8 mouse cellular contexts compared by ENCODE assay signal in genomic region chr2:30718741-30719381, GRCm38 (mm10).
A peak's percentile ranks its signal among the peaks of the same experiment; 100 is the strongest.
DNase-seq lines count a peak whose midpoint lies in the region; ATAC-seq and TF ChIP-seq lines count a peak whose summit lies in the region.

No protein-coding gene starts in this region.

- ATAC-seq in heart, embryonic 13.5 days (ENCODE audit: extremely low read depth, insufficient number of reproducible peaks, low FRiP score, low TSS enrichment), result no peak
- ATAC-seq in kidney, embryonic 16.5 days (ENCODE audit: low FRiP score, low TSS enrichment), result peak; percentile 73
- ATAC-seq in liver, embryonic 11.5 days (replicated peaks; ENCODE audit: low FRiP score), result peak; percentile 47

- peaks cover 43% of the 10 kb centered on the region for H3K4me1 ChIP-seq in bone marrow macrophage, adult 2 months (ENCODE audit: control insufficient read depth, insufficient read depth, low read length)
- peaks cover 47% of the 10 kb centered on the region for H3K4me1 ChIP-seq in embryonic fibroblast, embryonic 13.5 days (ENCODE audit: control insufficient read depth, insufficient read depth, low read length)
- H3K4me1 ChIP-seq in heart, embryonic 13.5 days, result peaks cover 77% of the 10 kb centered on the region
- peaks cover 84% of the 10 kb centered on the region for H3K4me1 ChIP-seq in kidney, embryonic 16.5 days (ENCODE audit: insufficient read depth, low read length)
- peaks cover 60% of the 10 kb centered on the region for H3K4me1 ChIP-seq in liver, embryonic 11.5 days (replicated peaks; ENCODE audit: control insufficient read depth, insufficient read depth, low read length)

- peak; percentile 74 for DNase-seq in CD4-positive helper T cell, adult 2 months (ENCODE audit: low read depth, low spot score)
- peak; percentile 79 for DNase-seq in liver, embryonic 11.5 days (ENCODE audit: low spot score)
- DNase-seq in naive thymus-derived CD4-positive, alpha-beta T cell, adult 2 months (ENCODE audit: low read depth), result peak; percentile 68
- peak; percentile 53 for DNase-seq in thymus, postnatal 0 days (ENCODE audit: low spot score)

- H3K9me3 ChIP-seq in heart, embryonic 13.5 days, result no peaks in the 10 kb centered on the region
- no peaks in the 10 kb centered on the region for H3K9me3 ChIP-seq in kidney, embryonic 16.5 days (ENCODE audit: low read length)
- H3K9me3 ChIP-seq in liver, embryonic 11.5 days (ENCODE audit: control insufficient read depth, low read length), result no peaks in the 10 kb centered on the region

- H3K27ac ChIP-seq in bone marrow macrophage, adult 2 months (ENCODE audit: insufficient read depth, low read depth, low read length), result peak overlapping the region; percentile 83
- H3K27ac ChIP-seq in embryonic fibroblast, embryonic 13.5 days (ENCODE audit: insufficient read depth, low read length), result peak overlapping the region; percentile 99
- peak overlapping the region; percentile 100 for H3K27ac ChIP-seq in heart, embryonic 13.5 days (replicated peaks)
- peak overlapping the region; percentile 100 for H3K27ac ChIP-seq in kidney, embryonic 16.5 days (ENCODE audit: low read length)
- H3K27ac ChIP-seq in liver, embryonic 11.5 days (ENCODE audit: low read depth, low read length), result peak overlapping the region; percentile 93

- WGBS in heart, embryonic 13.5 days, result under 1% methylated on average over 29 of the region's 29 CpGs
- 1% methylated on average over 29 of the region's 29 CpGs for WGBS in kidney, embryonic 16.5 days
- WGBS in liver, embryonic 11.5 days, result 0% methylated on average over 29 of the region's 29 CpGs

- H3K9ac ChIP-seq in heart, embryonic 13.5 days, result peak overlapping the region; percentile 86
- H3K9ac ChIP-seq in kidney, embryonic 16.5 days (replicated peaks; ENCODE audit: low read length), result peak overlapping the region; percentile 80
- peak overlapping the region; percentile 64 for H3K9ac ChIP-seq in liver, embryonic 11.5 days (ENCODE audit: low read depth, low read length)

- no peaks in the 10 kb centered on the region for H3K36me3 ChIP-seq in heart, embryonic 13.5 days
- H3K36me3 ChIP-seq in kidney, embryonic 16.5 days (ENCODE audit: insufficient read depth, low read length), result no peaks in the 10 kb centered on the region
- no peaks in the 10 kb centered on the region for H3K36me3 ChIP-seq in liver, embryonic 11.5 days (ENCODE audit: control insufficient read depth, insufficient read depth, low read length)

- peak overlapping the region; percentile 71 for H3K4me2 ChIP-seq in heart, embryonic 13.5 days
- H3K4me2 ChIP-seq in kidney, embryonic 16.5 days (replicated peaks; ENCODE audit: low read depth, low read length), result peak overlapping the region; percentile 63
- peak overlapping the region; percentile 87 for H3K4me2 ChIP-seq in liver, embryonic 11.5 days

- peak overlapping the region; percentile 55 for H3K4me3 ChIP-seq in bone marrow macrophage, adult 2 months (ENCODE audit: insufficient read depth, low read length)
- peak overlapping the region; percentile 20; the same call in 1 of the 2 replicates for H3K4me3 ChIP-seq in embryonic fibroblast, embryonic 13.5 days (ENCODE audit: insufficient read depth, low read length)
- peak overlapping the region; percentile 39 for H3K4me3 ChIP-seq in heart, embryonic 13.5 days
- peak overlapping the region; percentile 39 for H3K4me3 ChIP-seq in kidney, embryonic 16.5 days (ENCODE audit: low read length)
- peak overlapping the region; percentile 41 for H3K4me3 ChIP-seq in liver, embryonic 11.5 days (ENCODE audit: low read depth, low read length)

- no peaks in the 10 kb centered on the region for H3K27me3 ChIP-seq in heart, embryonic 13.5 days (replicated peaks)
- no peaks in the 10 kb centered on the region for H3K27me3 ChIP-seq in kidney, embryonic 16.5 days (ENCODE audit: insufficient read depth, low read length)
- H3K27me3 ChIP-seq in liver, embryonic 11.5 days (replicated peaks; ENCODE audit: control insufficient read depth, insufficient read depth, low read length), result peaks cover 15% of the 10 kb centered on the region

- TF ChIP-seq CTCF in bone marrow macrophage, adult 2 months (IDR thresholded peaks at IDR 0.05; ENCODE audit: low read depth, low read length), result no peak
- no peak for TF ChIP-seq CTCF in embryonic fibroblast, embryonic 13.5 days (IDR thresholded peaks at IDR 0.05; ENCODE audit: borderline replicate concordance, insufficient read depth, low read length)

- TF ChIP-seq POLR2A in bone marrow macrophage, adult 2 months (IDR thresholded peaks at IDR 0.05; ENCODE audit: borderline replicate concordance, low read depth, low read length), result no peak
- TF ChIP-seq POLR2A in embryonic fibroblast, embryonic 13.5 days (IDR thresholded peaks at IDR 0.05; ENCODE audit: low read depth, low read length), result no peak
